Mouse (Mus musculus) lung, adult 2 months (tissue): ENCODE data around the gene Mipol1.

ENCODE experiments used
- CTCF ChIP-seq: fragments of 200-500 bp; IDR thresholded peaks from 2 replicates; pipeline ENCODE4 v1.5.1; 2011; ENCODE audit warnings: mild to moderate bottlenecking, low read length, control low read depth; ENCODE audit not compliant: insufficient read depth
- POLR2A ChIP-seq: fragments of 200-500 bp; IDR thresholded peaks from 2 replicates; pipeline ENCODE4 v1.6.1; 2011; ENCODE audit warnings: low read depth, mild to moderate bottlenecking, control low read depth, low read length, borderline replicate concordance; ENCODE audit errors: extremely low read depth

DNA sequence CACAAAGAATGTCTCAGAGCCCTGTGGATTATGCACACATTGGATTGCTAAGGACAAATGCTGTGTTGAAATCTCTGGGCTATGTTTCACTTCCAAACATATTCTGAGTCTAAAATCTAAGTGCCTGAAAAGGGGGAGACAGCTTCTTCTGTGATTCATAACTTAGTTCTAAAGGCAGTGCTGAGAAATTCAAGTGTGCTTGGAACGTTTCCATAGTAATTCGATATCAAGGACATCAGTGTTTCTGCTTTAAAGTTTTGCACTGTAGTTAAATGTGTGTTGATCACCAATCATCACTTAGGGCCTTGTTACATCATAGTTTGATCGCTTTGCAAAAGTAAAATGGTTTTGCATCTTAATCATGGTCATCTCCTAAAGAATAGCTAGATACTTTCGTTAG, 279.5 kb downstream of the Mipol1 start:
- no peak for TF ChIP-seq CTCF
- TF ChIP-seq POLR2A: no peak
